Mouse (Mus musculus): ENCODE results near the gene Ak5. TPM values are rescaled to one million over a fixed set of nuclear protein-coding genes. Genes with fewer than 3 reads are reported as not detected.

Ak5 gene
- total RNA-seq, 2 experiments from 2014 or later: 247 to 253 TPM

DNA sequence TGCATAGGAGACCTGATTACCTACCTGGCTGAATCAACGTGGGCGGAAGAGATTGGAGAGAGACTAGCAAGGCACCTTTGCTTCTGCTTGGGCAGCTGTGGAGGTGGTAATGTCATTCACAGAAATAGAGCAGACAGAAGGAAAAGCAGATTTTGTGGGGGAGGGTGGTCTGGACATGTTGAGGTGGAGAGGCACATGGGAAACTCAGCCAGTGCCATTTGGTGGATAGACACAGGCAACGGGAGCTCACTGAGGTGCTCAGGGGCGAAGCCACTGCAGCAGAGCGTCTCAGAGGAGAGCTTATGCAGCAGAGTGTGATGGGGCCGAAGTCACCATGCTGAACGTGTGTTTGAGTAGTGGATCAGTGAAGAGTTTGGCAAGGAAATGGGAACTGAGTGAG lies 147.1 kb downstream of the Ak5 start:
- peak; percentile 29 to 71 for DNase-seq (ENCODE audit: low spot score in 2 of 2)

DNA sequence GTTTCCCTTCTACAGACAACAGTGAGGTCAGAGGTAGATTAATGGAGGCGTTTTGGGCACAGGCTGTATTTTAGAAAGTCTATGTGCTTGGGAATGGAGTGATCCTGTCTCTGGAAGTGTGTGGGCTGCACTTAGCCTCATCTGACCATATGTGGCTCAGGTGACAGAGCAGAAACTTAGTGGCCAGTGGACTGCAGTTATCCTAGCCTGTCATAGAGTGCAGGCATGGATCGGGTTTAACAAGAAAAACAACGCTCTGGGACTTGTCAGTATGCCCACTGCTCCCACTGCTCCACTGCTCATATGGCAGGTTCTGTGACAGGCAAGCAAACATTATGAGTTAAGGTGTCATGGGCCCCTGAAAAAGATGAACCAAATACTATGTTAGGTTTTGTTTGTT lies 148.1 kb downstream of the Ak5 start:
- DNase-seq (ENCODE audit: low spot score in 2 of 2): peak in 1 of 2 experiments; percentile 43

DNA sequence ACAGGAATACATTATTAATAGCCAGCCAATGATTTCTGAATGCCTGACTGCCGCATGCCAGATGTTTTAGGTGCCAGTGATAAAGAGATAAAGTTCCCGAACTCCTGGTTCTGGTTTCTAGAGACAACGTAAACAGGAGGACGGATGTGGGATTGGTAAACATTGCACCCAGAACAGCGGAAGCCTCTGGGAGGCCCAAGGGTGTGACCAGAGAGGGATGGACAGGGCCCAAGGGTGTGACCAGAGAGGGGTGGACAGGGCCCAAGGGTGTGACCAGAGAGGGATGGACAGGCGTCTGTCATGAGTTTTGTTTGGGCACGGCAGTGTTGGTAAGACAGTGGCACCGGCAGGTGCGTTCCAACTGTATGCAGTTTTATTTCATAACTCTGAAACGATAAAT lies 148.6 kb downstream of the Ak5 start:
- DNase-seq (ENCODE audit: low spot score in 2 of 2): no peak

DNA sequence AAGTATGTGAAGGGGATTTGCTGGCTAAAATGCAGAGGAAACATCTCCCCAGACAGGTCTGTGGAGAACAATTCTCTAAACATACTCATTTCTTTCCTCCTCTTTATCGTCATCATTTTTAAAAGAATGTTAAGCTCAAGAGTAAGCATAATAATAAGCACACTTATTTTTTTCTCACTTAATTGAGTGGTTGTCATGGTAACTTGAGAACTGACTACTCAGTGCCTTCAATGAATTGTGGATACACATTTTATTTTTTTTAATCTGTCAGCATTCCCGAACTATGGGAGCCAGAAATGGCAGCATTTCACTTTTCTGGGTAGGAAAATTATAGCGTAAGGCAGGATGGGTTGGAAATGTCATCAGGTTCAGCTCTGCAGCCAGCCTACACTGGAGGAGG lies 151.6 kb downstream of the Ak5 start:
- no peak for DNase-seq (ENCODE audit: low spot score in 2 of 2)

DNA sequence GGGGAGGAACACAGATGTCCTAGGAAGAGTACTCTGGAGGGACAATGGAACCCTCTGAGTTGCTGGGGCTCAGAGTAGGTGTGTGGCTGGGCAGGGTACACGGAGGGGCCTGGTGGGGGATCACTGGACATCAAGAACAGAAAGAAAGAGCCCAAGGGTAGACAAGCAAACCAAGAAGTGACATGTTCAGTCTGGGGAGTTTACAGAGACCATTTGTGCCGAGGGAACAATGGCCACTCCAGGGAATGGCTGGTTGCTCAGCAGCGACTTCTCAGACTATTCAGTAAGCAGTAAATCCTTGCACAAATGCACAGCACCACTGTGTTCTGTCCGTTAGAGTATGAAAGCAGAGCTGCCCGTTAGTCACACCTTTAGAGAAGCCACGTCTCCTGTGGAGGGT lies 152.2 kb downstream of the Ak5 start:
- DNase-seq (ENCODE audit: low spot score in 2 of 2): no peak

DNA sequence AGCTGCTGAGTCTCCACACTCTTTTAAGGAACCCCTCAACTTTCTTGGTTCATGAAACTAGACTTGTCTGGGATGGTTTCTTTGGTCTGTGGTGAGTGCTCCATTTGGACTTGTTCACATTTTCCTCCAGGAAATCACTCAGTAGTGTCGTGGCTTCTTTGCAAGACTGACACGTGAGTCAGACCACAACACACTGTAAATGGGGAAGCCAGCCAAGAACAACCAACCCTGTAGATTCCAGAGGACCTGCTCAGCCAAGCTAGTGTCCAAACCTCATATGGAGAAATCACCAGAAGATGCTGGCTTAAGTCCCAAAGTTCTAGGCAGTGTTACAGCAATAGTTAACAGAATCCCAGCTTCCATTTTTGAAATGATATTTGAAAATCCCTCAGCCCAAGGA lies 155.6 kb downstream of the Ak5 start:
- no peak for DNase-seq (ENCODE audit: low spot score in 2 of 2)

DNA sequence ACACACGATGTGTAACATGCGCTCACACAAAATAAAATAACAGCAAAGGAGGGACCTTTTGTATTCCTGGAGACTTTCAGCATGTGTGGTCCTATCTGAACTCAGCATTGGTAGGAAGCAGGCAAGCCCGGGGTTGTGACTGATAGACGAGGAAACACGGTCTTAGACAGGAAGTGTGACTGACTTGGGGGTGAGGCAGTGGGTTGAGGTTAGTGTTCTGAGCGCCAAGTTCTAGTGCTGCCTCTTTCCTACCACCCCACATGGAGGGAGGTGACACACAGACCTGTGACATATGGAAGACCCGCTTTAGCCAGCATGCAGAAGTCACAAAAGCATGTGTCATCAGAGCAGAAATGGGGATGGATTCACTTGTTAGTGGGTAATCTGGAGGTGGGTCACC lies 158.9 kb downstream of the Ak5 start:
- DNase-seq (ENCODE audit: low spot score in 2 of 2): no peak

DNA sequence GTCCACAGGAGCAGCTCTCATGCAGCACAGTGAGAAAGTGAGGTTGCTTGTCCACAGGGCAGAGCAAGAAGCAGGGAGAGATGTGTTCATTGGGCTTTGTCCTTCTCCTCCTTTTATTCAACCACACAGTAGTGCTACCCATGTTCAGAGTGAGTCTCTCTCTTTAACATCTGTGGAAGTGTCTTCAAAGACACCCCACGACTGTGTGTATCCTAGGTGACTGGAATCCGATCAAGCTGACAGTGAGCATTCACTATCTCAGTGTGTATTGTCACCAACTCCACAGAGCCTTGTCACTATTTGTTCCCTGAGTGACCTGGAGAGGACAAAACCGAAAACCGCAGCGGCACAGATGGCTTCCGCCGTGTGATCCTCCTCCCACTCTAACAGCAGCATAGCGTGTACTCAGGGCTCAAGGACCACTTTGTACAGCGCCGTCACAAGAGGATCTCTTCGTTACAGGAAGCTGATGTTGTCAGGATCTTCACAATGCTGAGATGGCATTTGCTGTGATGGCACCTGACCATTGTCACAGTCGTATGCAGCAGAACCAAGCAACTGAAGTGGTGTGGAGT lies 159.7 kb downstream of the Ak5 start:
- no peak for DNase-seq (ENCODE audit: low spot score in 2 of 2)

DNA sequence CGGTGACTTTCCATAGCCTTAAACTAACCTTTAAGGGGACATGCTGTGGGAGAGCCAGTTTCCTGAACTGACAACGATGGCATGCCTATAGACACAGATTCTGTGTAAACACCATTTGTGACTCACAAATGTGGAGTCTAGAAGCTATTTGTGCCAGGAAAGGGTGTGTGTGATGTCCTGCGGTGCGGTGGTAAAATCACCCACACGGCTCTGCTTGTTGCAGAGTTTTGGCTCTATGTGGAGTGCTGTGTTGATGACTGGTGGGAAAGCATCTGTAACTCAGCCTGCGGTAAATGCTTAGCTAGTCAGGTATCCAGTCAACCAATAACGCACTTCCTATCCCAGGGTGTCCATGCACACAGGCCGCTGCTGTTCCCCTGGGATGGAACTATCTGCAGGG lies 160.3 kb downstream of the Ak5 start:
- DNase-seq (ENCODE audit: low spot score in 2 of 2): no peak

DNA sequence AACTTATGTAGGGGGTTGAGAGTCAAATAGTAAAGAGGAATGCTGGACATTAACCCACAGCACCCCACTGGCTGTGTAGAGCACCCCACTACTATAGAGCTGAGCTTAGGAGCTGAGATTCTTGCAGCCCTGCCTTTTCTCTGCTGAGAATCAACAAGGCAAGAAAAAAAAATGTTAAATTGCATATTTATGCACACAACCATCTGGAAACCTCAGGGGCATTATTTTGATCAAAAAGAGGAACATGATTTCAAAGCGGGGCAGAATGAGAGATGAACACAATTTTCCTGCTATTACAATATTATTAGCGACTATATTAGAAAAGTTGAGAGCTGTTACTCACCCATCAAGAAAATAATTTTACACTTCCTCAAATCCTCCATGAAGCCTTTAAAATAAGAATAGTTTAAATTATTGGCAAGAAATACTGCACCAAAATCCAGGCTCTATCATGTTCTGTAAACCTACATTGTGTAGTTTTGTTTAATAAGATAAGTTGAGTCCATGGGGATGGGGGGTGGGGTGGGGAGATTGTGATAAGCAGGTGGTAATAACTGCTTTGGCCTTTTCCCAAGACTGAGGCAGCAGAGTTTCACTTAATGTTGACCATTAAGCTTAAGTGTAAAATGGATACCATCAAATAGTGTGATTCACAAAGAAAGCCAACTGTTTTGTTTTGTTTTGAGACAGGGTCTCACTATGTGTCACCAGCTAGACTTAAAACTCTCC lies 169.0 kb downstream of the Ak5 start:
- no peak for DNase-seq (ENCODE audit: low spot score in 2 of 2)

DNA sequence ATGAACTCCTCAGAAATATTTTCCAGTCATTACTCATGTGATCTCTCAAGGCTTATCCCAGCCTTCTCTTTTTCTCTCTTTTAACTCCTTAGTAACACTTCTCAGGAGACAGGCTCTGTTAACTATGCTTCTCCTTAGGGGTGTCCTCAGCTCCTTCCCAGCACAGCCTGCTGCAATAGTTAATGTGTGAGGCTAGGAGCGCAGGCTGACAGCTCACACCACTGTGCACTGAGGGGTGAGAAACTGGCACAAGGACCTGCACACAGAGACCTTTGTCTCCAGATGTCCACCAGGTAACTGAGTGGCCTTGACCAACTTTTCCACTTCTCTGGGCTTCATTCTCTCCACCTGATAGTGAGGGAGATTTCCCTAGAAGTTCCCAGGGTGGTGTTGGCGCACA lies 170.3 kb downstream of the Ak5 start:
- DNase-seq (ENCODE audit: low spot score in 2 of 2): no peak

DNA sequence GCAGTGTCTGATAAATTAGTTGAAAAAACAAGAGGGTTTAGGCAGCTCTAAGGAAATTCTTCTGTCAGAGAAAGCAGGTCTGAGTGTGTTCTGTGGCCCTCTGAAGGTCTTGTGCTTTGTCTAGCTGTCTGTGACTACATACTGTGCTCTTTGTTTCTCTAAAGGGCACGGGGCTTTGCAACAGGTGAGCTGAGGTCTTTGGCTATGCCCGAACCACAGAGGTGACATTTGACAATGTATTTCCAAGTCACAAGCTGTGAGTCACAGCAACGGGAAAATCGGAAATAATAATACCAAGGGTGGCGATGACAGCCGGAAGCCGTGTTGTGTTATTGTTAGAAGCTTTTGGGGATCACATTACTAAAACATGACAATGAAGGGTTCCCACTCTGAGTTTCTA lies 171.1 kb downstream of the Ak5 start:
- DNase-seq (ENCODE audit: low spot score in 2 of 2): no peak

DNA sequence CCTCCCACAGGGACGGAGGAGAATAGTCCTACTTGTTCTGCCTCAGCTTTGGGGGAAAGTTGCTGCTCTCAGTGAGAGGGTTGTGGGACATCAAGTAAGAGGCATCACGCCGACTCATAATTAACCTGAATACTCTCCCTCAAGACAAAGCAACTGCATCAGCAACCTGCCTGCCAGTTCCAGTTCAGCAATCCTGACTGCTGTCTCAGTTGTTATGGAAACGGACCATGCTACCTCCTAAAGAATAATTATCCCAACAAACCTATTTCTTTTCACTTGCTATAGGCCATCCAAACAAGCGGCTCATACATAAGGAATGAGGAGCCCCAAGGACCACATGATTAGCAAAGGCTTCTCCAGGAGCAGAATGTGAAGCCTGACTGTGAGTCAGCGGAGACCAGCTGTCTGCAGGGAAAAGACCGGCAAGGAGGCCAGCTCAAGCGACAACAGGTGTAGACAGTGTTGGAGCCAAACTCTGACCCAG lies 172.7 kb downstream of the Ak5 start:
- no peak for DNase-seq (ENCODE audit: low spot score in 2 of 2)

DNA sequence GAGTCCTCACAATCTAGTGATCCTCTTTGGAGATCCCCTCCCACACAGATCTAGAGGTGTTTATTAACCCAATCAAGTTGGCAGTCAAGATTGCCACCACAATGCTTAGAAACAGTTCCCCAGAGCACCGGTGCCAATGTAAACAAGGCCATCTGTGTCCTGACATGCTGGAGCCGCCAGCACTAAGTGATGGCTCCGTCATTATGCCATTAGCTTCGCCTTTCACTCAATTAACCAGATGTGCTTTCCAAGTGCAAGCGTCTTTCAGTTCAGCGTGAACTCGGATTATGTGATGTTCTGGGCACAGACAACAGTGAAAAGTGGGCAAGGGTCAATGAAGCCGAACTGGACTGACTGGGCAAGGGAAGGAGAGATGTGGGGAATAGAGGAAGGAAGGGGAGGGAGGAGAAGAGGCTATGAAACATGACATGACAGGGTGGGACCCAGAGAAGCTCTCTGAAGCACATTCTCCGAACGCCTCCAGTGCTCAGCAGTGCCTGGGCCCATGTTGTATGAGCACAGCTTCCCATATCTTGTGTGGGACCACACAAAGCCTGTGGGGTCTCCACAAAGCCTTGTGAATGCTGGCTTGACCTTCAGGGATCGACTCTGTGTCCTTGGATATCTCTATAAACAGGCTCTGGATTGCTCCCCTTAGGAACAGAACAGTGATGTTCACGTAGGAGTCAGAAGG lies 173.3 kb downstream of the Ak5 start:
- no peak for DNase-seq (ENCODE audit: low spot score in 2 of 2)

DNA sequence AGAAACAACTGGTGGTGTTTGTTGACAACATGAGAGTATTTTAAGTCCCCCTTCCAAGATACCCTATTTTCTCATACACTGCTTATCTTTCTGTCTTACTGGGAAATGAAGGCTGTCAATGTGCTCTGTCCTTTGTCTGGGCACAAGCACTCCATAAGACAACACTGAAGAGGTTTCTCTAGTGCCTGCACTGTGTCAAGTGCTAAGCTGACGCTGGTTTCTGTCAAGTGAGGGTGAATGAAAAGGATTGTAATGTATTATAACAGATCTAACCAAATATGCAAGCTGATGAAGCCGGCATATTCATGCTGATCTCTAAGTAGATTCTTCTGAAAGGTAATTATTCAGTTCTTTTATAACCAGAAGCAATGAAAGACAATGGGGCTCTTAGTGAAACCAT lies 174.3 kb downstream of the Ak5 start:
- DNase-seq (ENCODE audit: low spot score in 2 of 2): no peak

DNA sequence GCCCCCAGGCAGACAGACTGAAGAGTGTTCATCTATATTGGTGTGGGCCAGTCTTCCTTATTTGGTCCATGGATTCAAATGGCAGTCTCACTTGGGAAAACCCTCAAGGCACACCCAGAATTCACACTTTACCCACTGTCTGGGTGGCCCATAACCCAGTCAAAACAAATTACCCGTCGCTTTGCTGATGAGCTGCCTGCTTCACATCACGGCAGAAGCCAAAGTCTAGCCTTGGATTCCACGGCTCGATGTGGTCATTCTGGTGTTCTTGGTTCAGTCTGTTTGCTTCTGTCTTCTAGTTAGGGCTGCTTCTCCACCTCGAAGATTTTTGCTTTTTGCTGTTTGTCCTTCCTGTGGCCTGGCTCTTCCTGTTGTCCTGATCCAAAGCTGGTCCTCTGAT lies 175.9 kb downstream of the Ak5 start:
- no peak for DNase-seq (ENCODE audit: low spot score in 2 of 2)

DNA sequence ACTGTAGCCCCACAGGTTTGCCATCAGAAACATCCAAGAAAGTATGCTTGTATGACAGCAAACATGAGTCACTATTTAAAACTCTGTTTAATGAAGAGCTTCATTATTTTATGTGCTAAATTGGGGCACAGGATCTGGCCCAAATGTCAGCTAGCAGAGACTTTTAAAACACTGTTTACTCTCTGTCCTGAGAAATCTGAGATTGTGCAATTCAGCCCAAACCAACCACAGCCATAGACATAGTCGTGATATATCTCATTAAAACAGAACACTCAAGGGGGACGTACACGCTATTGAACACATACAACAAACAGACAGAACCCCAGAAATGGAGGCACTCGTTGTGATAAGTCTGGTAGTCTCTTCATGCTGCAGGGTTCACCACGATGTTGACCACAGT lies 177.7 kb downstream of the Ak5 start:
- no peak for DNase-seq (ENCODE audit: low spot score in 2 of 2)

DNA sequence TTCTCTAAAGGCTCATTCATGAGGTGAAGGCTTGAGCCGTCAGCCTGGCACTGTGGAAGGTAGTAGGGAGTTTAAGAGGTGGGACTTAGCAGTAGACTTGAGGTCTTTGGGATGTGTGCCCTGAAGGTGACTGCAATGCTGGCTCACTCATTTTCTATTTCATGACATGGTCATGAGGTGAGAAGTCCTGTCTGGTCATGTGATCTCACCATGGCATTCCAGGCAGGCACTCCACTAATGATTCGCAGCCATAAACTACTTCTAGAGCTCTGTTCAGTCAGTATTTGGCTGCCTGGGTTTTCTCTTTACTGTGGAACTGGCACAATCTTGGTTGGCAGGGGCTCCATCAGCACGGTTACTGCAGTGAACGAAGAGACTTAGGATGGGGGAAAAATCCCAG lies 179.2 kb downstream of the Ak5 start:
- DNase-seq (ENCODE audit: low spot score in 2 of 2): no peak

DNA sequence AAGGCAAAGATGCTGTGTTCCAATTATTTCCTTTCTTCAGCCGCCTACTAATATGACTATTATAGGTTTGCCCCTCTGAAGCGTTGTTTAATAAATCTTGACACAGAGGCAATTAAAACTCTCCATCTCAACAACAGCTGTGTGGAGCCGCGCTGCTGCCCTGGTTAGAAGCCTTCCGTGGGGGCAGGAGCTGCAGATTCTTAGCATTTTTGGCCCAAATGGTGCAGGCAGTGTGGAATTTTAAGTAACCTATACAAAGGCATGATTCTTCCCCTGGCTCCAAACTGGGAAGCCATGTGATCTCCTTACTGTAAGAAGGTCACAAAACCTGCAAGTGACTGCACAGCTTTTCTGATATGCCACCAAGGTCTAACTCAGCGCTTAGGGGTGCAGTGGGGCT lies 184.0 kb downstream of the Ak5 start:
- DNase-seq (ENCODE audit: low spot score in 2 of 2): no peak

DNA sequence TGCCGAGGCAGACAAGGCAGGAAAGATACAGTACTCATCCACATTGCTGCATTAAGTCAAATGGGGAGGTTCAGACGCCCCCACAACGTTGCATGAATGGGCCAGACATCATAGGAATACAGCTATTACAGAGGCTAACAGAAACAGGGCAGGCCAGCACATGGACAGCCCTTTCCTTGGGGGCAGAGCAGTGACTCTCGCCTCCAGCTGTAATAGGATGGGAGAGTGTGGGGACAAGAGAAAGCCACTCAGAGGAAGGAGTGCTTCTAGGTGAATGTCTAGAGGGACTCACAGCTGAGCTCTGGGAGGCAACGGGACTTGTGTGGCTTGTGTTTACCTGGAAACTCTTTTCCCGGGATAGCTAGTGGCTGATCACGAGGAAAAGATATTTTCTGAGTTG lies 184.4 kb downstream of the Ak5 start:
- no peak for DNase-seq (ENCODE audit: low spot score in 2 of 2)

DNA sequence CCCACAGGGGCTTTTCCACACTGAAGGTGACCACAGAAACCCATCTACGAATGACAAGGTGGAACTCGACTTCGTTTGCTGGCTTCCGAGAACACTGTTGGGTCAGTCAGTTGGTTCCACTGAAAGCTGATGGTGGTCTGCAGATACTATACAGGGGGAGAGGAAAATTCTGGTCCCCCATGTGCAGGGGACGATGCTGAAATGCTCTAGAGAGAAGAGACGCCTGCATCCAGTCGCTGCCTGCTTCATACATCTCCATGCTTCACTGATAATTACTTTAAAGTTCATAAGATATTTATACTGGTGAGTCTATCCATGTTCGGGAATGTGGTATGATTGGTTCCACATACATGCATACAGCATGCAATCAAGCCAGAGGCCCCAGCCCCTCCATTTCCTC lies 186.0 kb downstream of the Ak5 start:
- DNase-seq (ENCODE audit: low spot score in 2 of 2): no peak

DNA sequence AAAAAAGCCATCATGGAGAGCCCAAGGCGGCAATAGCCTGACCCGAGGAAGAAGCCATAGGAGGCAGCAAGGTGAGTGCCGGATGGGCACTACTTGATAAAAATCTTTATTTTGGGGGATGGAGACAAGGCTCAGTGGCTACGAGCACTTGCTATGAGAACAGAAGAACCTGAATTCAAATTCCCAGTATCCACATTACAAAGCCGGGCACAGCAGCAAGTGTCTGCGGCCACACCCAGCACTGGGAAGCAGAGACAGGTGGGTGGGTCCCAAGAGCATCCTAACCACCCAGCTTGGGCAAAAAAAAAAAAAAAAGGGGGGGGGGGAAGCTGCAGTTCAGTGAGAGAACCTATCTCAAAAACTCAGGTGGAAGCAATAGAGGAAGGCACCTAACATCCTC lies 187.8 kb downstream of the Ak5 start:
- DNase-seq (ENCODE audit: low spot score in 2 of 2): no peak
